ENCODE assay signal across 8 mouse cellular contexts in the genomic region with DNA sequence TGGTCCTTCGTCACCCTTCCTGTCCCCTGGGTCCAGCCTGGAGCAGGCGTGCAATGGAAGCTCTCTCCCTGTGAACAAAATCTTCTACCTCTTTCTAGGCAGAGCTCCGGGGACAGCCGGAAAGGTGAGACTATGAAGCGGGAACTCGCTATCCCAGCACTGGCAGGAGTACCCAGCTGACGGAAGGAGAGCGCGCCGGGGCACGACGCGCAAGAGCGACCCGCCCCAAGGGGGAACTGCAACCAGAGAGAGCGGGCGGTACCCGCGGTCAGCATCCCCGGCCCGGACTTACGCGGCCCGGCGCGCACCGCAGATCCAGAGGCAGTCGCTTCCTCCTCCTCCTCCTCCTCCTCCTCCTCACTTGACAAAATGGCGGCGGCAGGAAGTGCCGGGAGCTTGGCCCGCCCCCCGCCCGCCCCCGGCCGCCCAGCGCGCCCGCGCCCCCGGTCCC. TPM values are rescaled to one million over a fixed set of nuclear protein-coding genes. Genes with fewer than 3 reads are reported as not detected.
DNase-seq lines count a peak whose midpoint lies in the region; ATAC-seq and TF ChIP-seq lines count a peak whose summit lies in the region.

No protein-coding gene starts in this region.

- H3K36me3 ChIP-seq in E14TG2a.4 (ENCODE audit: insufficient read depth, low read length): peaks cover 4% of the 10 kb centered on the region
- no peaks in the 10 kb centered on the region for H3K36me3 ChIP-seq in forebrain, embryonic 11.5 days (ENCODE audit: control insufficient read depth, insufficient read depth, low read length)
- no peaks in the 10 kb centered on the region for H3K36me3 ChIP-seq in heart, embryonic 16.5 days (ENCODE audit: control insufficient read depth, insufficient read depth)
- no peaks in the 10 kb centered on the region for H3K36me3 ChIP-seq in neural tube, embryonic 14.5 days (ENCODE audit: control insufficient read depth, insufficient read depth, low read length)

- peak; percentile 26; the same call in 1 of the 2 replicates for TF ChIP-seq POLR2A in lung, adult 2 months (IDR thresholded peaks at IDR 0.05; ENCODE audit: borderline replicate concordance, extremely low read depth, low read depth, low read length)

- H3K4me2 ChIP-seq in forebrain, embryonic 11.5 days (ENCODE audit: low read depth, low read length, severe bottlenecking): peak overlapping the region; percentile 49
- H3K4me2 ChIP-seq in heart, embryonic 16.5 days (ENCODE audit: low read depth, low read length): peak overlapping the region; percentile 81
- H3K4me2 ChIP-seq in neural tube, embryonic 14.5 days (ENCODE audit: low read depth, low read length): peak overlapping the region; percentile 84

- peak; percentile 62 for ATAC-seq in forebrain, embryonic 11.5 days (replicated peaks; ENCODE audit: low FRiP score)
- peak; percentile 64 for ATAC-seq in heart, embryonic 16.5 days (replicated peaks; ENCODE audit: extremely low read depth, insufficient read depth, low FRiP score)
- ATAC-seq in neural tube, embryonic 14.5 days (ENCODE audit: low read depth): peak; percentile 61

- no peaks in the 10 kb centered on the region for H3K9me3 ChIP-seq in E14TG2a.4 (ENCODE audit: low read length)
- H3K9me3 ChIP-seq in forebrain, embryonic 11.5 days (ENCODE audit: control insufficient read depth, low read length): no peaks in the 10 kb centered on the region
- no peaks in the 10 kb centered on the region for H3K9me3 ChIP-seq in heart, embryonic 16.5 days (replicated peaks; ENCODE audit: control insufficient read depth, low read length)
- H3K9me3 ChIP-seq in neural tube, embryonic 14.5 days (ENCODE audit: control insufficient read depth, low read length): no peaks in the 10 kb centered on the region

- peaks cover 60% of the 10 kb centered on the region for H3K4me1 ChIP-seq in E14TG2a.4 (replicated peaks; ENCODE audit: low read depth, low read length)
- peaks cover 9% of the 10 kb centered on the region; the same call in 1 of the 2 replicates for H3K4me1 ChIP-seq in forebrain, embryonic 11.5 days (replicated peaks; ENCODE audit: control insufficient read depth, insufficient read depth, low read length)
- H3K4me1 ChIP-seq in heart, embryonic 16.5 days (ENCODE audit: control insufficient read depth, insufficient read depth, low read length): peaks cover 25% of the 10 kb centered on the region
- peaks cover 18% of the 10 kb centered on the region for H3K4me1 ChIP-seq in lung, adult 2 months (ENCODE audit: control insufficient read depth, insufficient read depth, low read length)
- H3K4me1 ChIP-seq in neural tube, embryonic 14.5 days (ENCODE audit: control insufficient read depth, insufficient read depth, low read length): peaks cover 14% of the 10 kb centered on the region

- no peak for TF ChIP-seq CTCF in E14TG2a.4 (conservative IDR thresholded peaks at IDR 0.05; ENCODE audit: low read length)
- TF ChIP-seq CTCF in lung, adult 2 months (IDR thresholded peaks at IDR 0.05; ENCODE audit: insufficient read depth, low read length): no peak

- no peaks in the 10 kb centered on the region for H3K27me3 ChIP-seq in E14TG2a.4 (ENCODE audit: insufficient read depth, low read length)
- no peaks in the 10 kb centered on the region for H3K27me3 ChIP-seq in forebrain, embryonic 11.5 days (ENCODE audit: control insufficient read depth, insufficient read depth, low read length)
- H3K27me3 ChIP-seq in heart, embryonic 16.5 days (ENCODE audit: control insufficient read depth, insufficient read depth, low read length): no peaks in the 10 kb centered on the region
- H3K27me3 ChIP-seq in neural tube, embryonic 14.5 days (ENCODE audit: control insufficient read depth, insufficient read depth, low read length): no peaks in the 10 kb centered on the region

- peak overlapping the region; percentile 99 for H3K4me3 ChIP-seq in E14TG2a.4 (replicated peaks; ENCODE audit: low read length)
- H3K4me3 ChIP-seq in forebrain, embryonic 11.5 days (ENCODE audit: low read depth, low read length): peak overlapping the region; percentile 94
- peak overlapping the region; percentile 84 for H3K4me3 ChIP-seq in heart, embryonic 16.5 days (ENCODE audit: low read length)
- peak overlapping the region; percentile 92 for H3K4me3 ChIP-seq in lung, adult 2 months (replicated peaks; ENCODE audit: extremely low read depth, low read depth, low read length)
- peak overlapping the region; percentile 92 for H3K4me3 ChIP-seq in neural tube, embryonic 14.5 days (ENCODE audit: low read depth, low read length)

- peak overlapping the region; percentile 97 for H3K9ac ChIP-seq in forebrain, embryonic 11.5 days (ENCODE audit: low read length)
- peak overlapping the region; percentile 99 for H3K9ac ChIP-seq in heart, embryonic 16.5 days (ENCODE audit: low read length)
- peak overlapping the region; percentile 96 for H3K9ac ChIP-seq in neural tube, embryonic 14.5 days (replicated peaks; ENCODE audit: low read depth, low read length)

- peak overlapping the region; percentile 97 for H3K27ac ChIP-seq in forebrain, embryonic 11.5 days (ENCODE audit: low read depth, low read length)
- peak overlapping the region; percentile 99 for H3K27ac ChIP-seq in heart, embryonic 16.5 days (ENCODE audit: low read length)
- peak overlapping the region; percentile 100 for H3K27ac ChIP-seq in neural tube, embryonic 14.5 days (ENCODE audit: low read depth, low read length)

- WGBS in forebrain, embryonic 11.5 days: under 1% methylated on average over 30 of the region's 41 CpGs
- WGBS in heart, embryonic 16.5 days: 0% methylated on average over 19 of the region's 41 CpGs
- WGBS in lung, adult 2 months: under 1% methylated on average over 27 of the region's 41 CpGs
- WGBS in neural tube, embryonic 14.5 days: 0% methylated on average over 18 of the region's 41 CpGs

- DNase-seq in c-Kit-negative CD71-positive TER-119-positive erythroid progenitor cells, embryonic 14.5 days (ENCODE audit: low read depth, low spot score): peak; percentile 40
- peak; percentile 77 for DNase-seq in forebrain, embryonic 11.5 days (ENCODE audit: low spot score)
- peak; percentile 64 to 84 for DNase-seq in kidney, postnatal 25 days
- peak; percentile 59 for DNase-seq in lung, adult 2 months
- DNase-seq in testis, postnatal 10 days (ENCODE audit: low spot score): peak; percentile 68

RNA-seq across cellular contexts. Expression of a gene that starts 0.7 kb away (rescaled TPM):
- 130 and 143 TPM in 2 replicates for polyA plus RNA-seq in forebrain, embryonic 11.5 days (2014; fragmentation: Nextera tagmentation; extraction: Ambion mirVana)
- polyA plus RNA-seq in heart, embryonic 16.5 days (2015; fragmentation: Nextera tagmentation; extraction: Ambion mirVana): 54.1 and 55.4 TPM in 2 replicates
- 32.8 and 35.2 TPM in 2 replicates for polyA plus RNA-seq in lung, adult 2 months (2012; rRNA removed)
- 82.2 and 89.5 TPM in 2 replicates for polyA plus RNA-seq in neural tube, embryonic 14.5 days (2014; fragmentation: Nextera tagmentation; extraction: Ambion mirVana)

RNA-seq across cellular contexts. Expression of a gene that starts 37.2 kb away (rescaled TPM):
- polyA plus RNA-seq in forebrain, embryonic 11.5 days (2014; fragmentation: Nextera tagmentation; extraction: Ambion mirVana): 70.5 and 78.4 TPM in 2 replicates
- polyA plus RNA-seq in heart, embryonic 16.5 days (2015; fragmentation: Nextera tagmentation; extraction: Ambion mirVana): 75.8 and 81.4 TPM in 2 replicates
- polyA plus RNA-seq in lung, adult 2 months (2012; rRNA removed): 63.3 and 77.5 TPM in 2 replicates
- polyA plus RNA-seq in neural tube, embryonic 14.5 days (2014; fragmentation: Nextera tagmentation; extraction: Ambion mirVana): 58.4 and 67.0 TPM in 2 replicates

Comparison
In these comparisons a context has a peak if more than half of its experiments do, and no peak if none do; other contexts are left out.
1. Peak in every context shown above with its lines: DNase-seq, ATAC-seq, H3K4me3 ChIP-seq and H3K27ac ChIP-seq.